Mouse (Mus musculus) liver, postnatal 0 days (tissue): Measurements from ENCODE around the gene Rph3a. TPM values are rescaled to one million over a fixed set of nuclear protein-coding genes. Genes with fewer than 3 reads are reported as not detected.
"Not testable (repeated sequence)": the region's sequence is repeated elsewhere in the genome, so short reads cannot be mapped to it uniquely, and the experiment has no call there.

Source experiments
- ATAC-seq: fragments of 200-750 bp; cut with Nextera tagmentation; 2 replicates; pipeline ENCODE4 v1.8.0; 2017; ENCODE audit warnings: mild to moderate bottlenecking, moderate library complexity
- DNase-seq: peaks from one replicate; pipeline ENCODE4 v3.0.0-alpha.2; 2016
- H3K27ac ChIP-seq: fragments of 300-500 bp; sonication (generic); 2 replicates; pipeline ENCODE4 v1.5.1; 2014; ENCODE audit warnings: antibody characterized with exemption, moderate library complexity, mild to moderate bottlenecking, low read depth
- H3K27me3 ChIP-seq: fragments of 300-500 bp; sonication (generic); 2 replicates; pipeline ENCODE4 v1.6.1; 2014; ENCODE audit warnings: low read length, control low read depth, mixed read lengths; ENCODE audit not compliant: insufficient read depth
- H3K36me3 ChIP-seq: fragments of 300-500 bp; sonication (generic); replicated peaks from 2 replicates; pipeline ENCODE4 v1.6.1; 2014; ENCODE audit warnings: mild to moderate bottlenecking, control low read depth, low read length, moderate library complexity, mixed read lengths; ENCODE audit not compliant: insufficient read depth
- H3K4me1 ChIP-seq: fragments of 300-500 bp; sonication (generic); 2 replicates; pipeline ENCODE4 v1.6.1; 2014; ENCODE audit warnings: antibody characterized with exemption, mild to moderate bottlenecking, control low read depth; ENCODE audit not compliant: insufficient read depth
- H3K4me2 ChIP-seq: fragments of 300-500 bp; sonication (generic); 2 replicates; pipeline ENCODE4 v1.6.1; 2014; ENCODE audit warnings: low read depth, mild to moderate bottlenecking, low read length, moderate library complexity, mixed read lengths
- H3K4me3 ChIP-seq: fragments of 300-500 bp; sonication (generic); 2 replicates; pipeline ENCODE4 v1.5.1; 2014; ENCODE audit warnings: low read depth, low read length
- H3K9ac ChIP-seq: fragments of 300-500 bp; sonication (generic); replicated peaks from 2 replicates; pipeline ENCODE4 v1.6.1; 2014; ENCODE audit warnings: mild to moderate bottlenecking, moderate library complexity
- H3K9me3 ChIP-seq: fragments of 300-500 bp; sonication (generic); 2 replicates; pipeline ENCODE4 v1.6.1; 2016; ENCODE audit warnings: mild to moderate bottlenecking, control low read depth, low read length, mixed read lengths
- CTCF ChIP-seq: sonication (generic); IDR thresholded peaks from 2 replicates; pipeline ENCODE4 v1.5.1; 2016; ENCODE audit warnings: antibody characterized with exemption, low read depth
- EP300 ChIP-seq: IDR thresholded peaks from 2 replicates; pipeline ENCODE4 v1.6.1; 2016; ENCODE audit warnings: antibody characterized with exemption, low read depth, mild to moderate bottlenecking
- WGBS: fragments of 180-500 bp; shearing (Covaris S2); extraction: QIAGEN DNeasy Blood & Tissue Kit; methylation state at CpG from one replicate; pipeline ENCODE4 v1.1.7; 2014; ENCODE audit not compliant: insufficient replicate concordance; 5-methylcytosine and 5-hydroxymethylcytosine counted together
- polyA plus RNA-seq: library from polyadenylated mRNA; unstranded; fragments of >200 nt; fragmentation: Nextera tagmentation; extraction: Ambion mirVana; gene quantifications from 2 replicates; pipeline ENCODE4 v1.2.1, GENCODE M21; 2015

Gene Rph3a
- polyA plus RNA-seq, 1 experiment from 2014 or later, result 0.02 TPM

DNA sequence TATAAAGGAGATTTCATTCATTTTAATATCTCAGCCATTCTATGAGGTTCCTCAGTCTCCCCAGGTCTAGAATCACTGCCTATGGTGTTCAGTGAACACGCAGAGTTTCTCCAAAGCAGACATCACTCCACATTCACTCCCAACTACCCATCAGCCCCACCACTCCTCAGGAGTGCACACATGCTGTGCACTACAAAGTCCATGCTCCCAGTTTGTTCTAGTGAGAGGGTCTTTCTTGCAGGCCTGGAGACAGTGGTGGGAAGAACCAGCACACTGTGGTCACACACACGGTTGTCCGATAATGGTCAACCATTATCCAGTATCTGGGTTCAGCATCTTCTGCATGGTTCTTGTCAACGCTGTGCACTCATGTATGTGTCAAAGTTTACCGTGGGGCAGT lies 107.8 kb downstream of the Rph3a start:
- 88% methylated on average over 5 of the region's 5 CpGs for WGBS
- DNase-seq, result no peak
- no peaks in the 10 kb centered on the region for H3K36me3 ChIP-seq
- no peaks in the 10 kb centered on the region for H3K9me3 ChIP-seq
- H3K4me1 ChIP-seq, result no peaks in the 10 kb centered on the region
- H3K4me3 ChIP-seq, result no peak overlapping the region
- H3K27ac ChIP-seq, result no peak overlapping the region
- H3K9ac ChIP-seq, result no peak overlapping the region
- H3K4me2 ChIP-seq, result no peak overlapping the region
- ATAC-seq, result no peak
- no peaks in the 10 kb centered on the region for H3K27me3 ChIP-seq
- TF ChIP-seq CTCF, result no peak

DNA sequence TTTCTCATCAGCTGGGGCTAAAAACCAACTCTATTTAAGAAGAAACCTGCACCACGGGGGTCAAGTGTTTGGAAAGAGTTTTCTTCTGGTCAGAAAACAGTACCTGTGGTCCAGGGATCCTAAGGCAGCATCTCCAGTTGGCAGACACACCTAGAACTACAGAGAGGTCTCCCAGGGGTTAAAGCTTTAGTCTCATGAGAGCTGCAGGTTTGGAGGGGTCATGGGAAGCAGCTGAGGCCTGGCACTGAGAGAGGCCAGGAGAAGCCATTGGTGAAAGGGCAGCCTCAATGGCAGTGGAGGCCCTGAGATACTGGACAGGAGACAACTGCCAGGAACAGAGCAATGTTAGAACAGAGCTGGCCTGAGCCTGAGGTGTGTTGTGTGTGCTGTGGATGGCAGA lies 109.2 kb downstream of the Rph3a start:
- Histone ChIP-seq H3K4me1 (no peaks in the 10 kb centered on the region), H3K4me2 (no peak overlapping the region), H3K9ac (no peak overlapping the region), H3K36me3 (no peaks in the 10 kb centered on the region), H3K27me3 (no peaks in the 10 kb centered on the region), H3K27ac (no peak overlapping the region), H3K4me3 (no peak overlapping the region), H3K9me3 (no peaks in the 10 kb centered on the region)
- DNase-seq (no peak), ATAC-seq (no peak)
- WGBS, result 50% methylated on average over 1 of the region's 1 CpGs
- TF ChIP-seq EP300 (no peak), CTCF (no peak)

DNA sequence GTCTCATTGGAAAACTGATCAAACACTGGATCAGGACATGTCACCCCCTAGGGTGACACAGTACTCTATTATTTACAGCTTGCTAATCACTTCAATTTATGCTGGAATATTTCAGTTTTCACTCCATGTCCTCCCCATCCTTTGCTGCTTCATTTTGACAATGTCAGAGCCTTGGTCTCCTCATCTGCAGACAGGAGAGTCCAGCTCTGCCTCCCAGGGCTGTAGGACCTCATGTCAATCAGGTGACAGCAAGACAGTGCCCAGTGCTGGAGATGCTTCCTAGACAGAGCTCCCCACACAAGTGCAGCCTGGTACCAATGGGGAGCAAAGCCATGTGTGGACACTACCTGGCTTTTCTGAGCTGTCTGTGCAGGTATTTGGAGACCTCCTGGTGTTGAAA lies 111.2 kb downstream of the Rph3a start:
- no peaks in the 10 kb centered on the region for H3K9me3 ChIP-seq
- no peaks in the 10 kb centered on the region for H3K27me3 ChIP-seq
- ATAC-seq (no peak), DNase-seq (no peak)
- no peak overlapping the region for H3K4me2 ChIP-seq
- TF ChIP-seq EP300 (no peak), CTCF (no peak)
- H3K4me1 ChIP-seq, result no peaks in the 10 kb centered on the region
- no peak overlapping the region for H3K27ac ChIP-seq
- no peak overlapping the region for H3K9ac ChIP-seq
- no peak overlapping the region for H3K4me3 ChIP-seq
- H3K36me3 ChIP-seq, result no peaks in the 10 kb centered on the region

DNA sequence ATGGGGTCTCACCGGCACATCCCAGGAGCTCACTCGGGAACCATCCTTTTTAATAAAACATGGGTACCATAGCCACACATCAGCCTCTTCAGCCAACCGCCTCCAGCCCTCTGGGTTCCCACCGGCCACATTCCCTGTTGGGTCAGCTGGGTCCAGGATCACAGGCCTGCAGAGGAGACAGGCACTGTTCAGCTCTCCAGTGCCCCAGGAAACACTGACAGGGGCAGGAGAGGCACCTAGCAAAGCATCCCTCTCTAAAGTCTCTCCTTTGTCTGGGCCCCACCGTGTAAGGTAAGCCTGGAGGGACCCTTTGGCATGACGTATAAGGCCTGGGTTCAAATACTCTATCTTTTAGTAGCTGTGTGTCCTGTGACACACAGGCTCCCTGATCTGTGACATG lies 111.6 kb downstream of the Rph3a start:
- no peaks in the 10 kb centered on the region for H3K27me3 ChIP-seq
- DNase-seq (no peak), ATAC-seq (no peak)
- no peaks in the 10 kb centered on the region for H3K9me3 ChIP-seq
- no peaks in the 10 kb centered on the region for H3K4me1 ChIP-seq
- H3K27ac ChIP-seq, result no peak overlapping the region
- no peaks in the 10 kb centered on the region for H3K36me3 ChIP-seq
- no peak overlapping the region for H3K4me2 ChIP-seq
- TF ChIP-seq EP300 (no peak), CTCF (no peak)
- no peak overlapping the region for H3K4me3 ChIP-seq
- no peak overlapping the region for H3K9ac ChIP-seq
- WGBS, result 82% methylated on average over 6 of the region's 6 CpGs

DNA sequence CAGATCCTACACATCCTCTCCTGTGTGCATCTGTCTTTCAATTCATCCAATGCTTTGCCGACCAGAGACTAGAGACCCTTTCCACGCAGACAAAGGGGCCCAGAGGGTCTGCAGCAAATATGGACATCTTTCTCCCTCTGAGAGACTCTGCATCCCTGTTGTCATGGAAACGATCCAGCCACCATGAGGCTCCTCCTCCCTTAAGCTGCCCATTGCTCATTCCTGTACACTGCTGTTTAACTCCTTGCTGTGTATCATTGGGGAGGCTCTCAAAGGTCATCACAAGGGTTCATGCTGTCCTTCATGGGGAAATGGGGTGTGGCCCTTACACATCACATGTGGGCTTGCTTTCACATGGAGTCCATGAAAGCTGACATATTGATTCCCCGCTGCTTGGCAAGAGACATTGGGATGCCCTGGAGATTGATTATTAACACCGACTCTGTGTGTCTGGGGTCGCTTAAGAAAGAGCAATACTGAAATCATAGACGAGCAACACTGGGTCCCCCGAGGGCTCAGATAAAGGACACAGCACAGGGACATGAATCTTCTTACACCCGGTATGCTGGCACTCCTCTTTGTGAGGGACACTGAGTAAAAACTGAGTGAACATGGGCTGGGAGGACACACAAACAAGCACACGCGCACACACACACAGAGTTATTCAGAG lies 114.5 kb downstream of the Rph3a start:
- no peak for DNase-seq
- Histone ChIP-seq H3K4me3 (no peak overlapping the region), H3K4me2 (no peak overlapping the region), H3K36me3 (no peaks in the 10 kb centered on the region), H3K27me3 (no peaks in the 10 kb centered on the region), H3K27ac (no peak overlapping the region), H3K9ac (no peak overlapping the region), H3K4me1 (no peaks in the 10 kb centered on the region), H3K9me3 (no peaks in the 10 kb centered on the region)
- TF ChIP-seq CTCF (no peak), EP300 (no peak)
- 80% methylated on average over 11 of the region's 11 CpGs for WGBS
- ATAC-seq, result no peak

DNA sequence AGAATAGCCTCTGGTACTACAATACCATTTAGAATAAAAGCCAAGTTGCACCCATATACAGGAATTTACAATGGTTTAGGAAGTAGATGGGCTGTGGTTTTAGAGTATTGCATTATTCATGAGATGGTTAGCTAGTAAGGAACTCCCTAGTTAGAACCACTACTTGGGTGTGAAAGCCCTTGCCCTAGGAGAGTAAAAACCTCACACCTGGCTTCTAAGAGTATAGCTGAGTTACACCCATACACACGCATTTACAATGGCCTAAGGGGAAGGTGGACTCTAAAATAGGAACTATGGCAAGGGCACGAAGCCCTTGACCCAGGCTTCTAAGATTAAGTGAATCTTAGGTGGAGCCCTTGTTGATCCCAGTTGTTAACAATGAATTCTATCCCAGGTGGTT lies 115.2 kb downstream of the Rph3a start:
- H3K9ac ChIP-seq, DNase-seq, H3K27me3 ChIP-seq, H3K4me3 ChIP-seq, ATAC-seq, H3K4me1 ChIP-seq, H3K36me3 ChIP-seq, H3K27ac ChIP-seq, H3K9me3 ChIP-seq, H3K4me2 ChIP-seq: not testable (repeated sequence)
- WGBS, result 60% methylated on average over 2 of the region's 2 CpGs

DNA sequence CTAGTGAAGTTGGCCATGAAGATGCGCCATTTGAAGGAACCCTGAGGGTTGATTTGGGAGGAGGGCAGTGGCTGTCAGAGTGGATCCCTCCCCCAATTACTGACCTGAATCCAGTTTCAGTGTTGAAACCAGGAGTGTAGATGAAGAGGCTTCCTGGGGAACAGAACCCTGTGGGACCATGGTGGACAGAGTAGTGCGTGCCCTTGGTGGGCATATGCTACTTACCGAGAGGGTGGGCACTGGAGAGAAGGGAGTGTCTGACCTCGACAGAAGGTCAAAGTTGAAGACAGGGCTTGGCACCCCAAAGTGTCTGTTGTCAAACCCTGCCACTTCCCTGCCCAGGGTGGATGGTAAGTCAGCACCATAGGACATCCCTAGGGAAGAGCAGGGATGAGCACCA lies 116.0 kb downstream of the Rph3a start:
- H3K27me3 ChIP-seq, H3K4me2 ChIP-seq, H3K4me3 ChIP-seq, H3K9ac ChIP-seq, DNase-seq, H3K9me3 ChIP-seq, H3K36me3 ChIP-seq, H3K4me1 ChIP-seq, H3K27ac ChIP-seq, ATAC-seq: not testable (repeated sequence)
- WGBS, result 85% methylated on average over 4 of the region's 4 CpGs
